Mouse (Mus musculus) embryonic facial prominence, embryonic 11.5 days (tissue): ENCODE measurements around the gene Gnptab. TPM values are rescaled to one million over a fixed set of nuclear protein-coding genes. Genes with fewer than 3 reads are reported as not detected.

Experiments
- ATAC-seq: fragments of 200-750 bp; cut with Nextera tagmentation; replicated peaks from 2 replicates; pipeline ENCODE4 v1.8.0; 2017; ENCODE audit warnings: low read depth; ENCODE audit not compliant: insufficient number of reproducible peaks, low FRiP score, low TSS enrichment
- DNase-seq: peaks from one replicate; pipeline ENCODE4 v3.0.0-alpha.2; 2015; ENCODE audit warnings: low spot score
- H3K27ac ChIP-seq: fragments of 300-500 bp; sonication (generic); replicated peaks from 2 replicates; pipeline ENCODE4 v1.5.1; 2014; ENCODE audit warnings: mild to moderate bottlenecking, low read depth, low read length, control low read depth
- H3K27me3 ChIP-seq: fragments of 300-500 bp; sonication (generic); 2 replicates; pipeline ENCODE4 v1.6.1; 2014; ENCODE audit warnings: mild to moderate bottlenecking, low read length, moderate library complexity, mixed read lengths; ENCODE audit not compliant: control insufficient read depth, insufficient read depth
- H3K36me3 ChIP-seq: fragments of 300-500 bp; sonication (generic); replicated peaks from 2 replicates; pipeline ENCODE4 v1.6.1; 2014; ENCODE audit warnings: low read depth, mild to moderate bottlenecking, low read length, moderate library complexity, mixed read lengths; ENCODE audit not compliant: control insufficient read depth, insufficient read depth
- H3K4me1 ChIP-seq: fragments of 300-500 bp; sonication (generic); 2 replicates; pipeline ENCODE4 v1.6.1; 2014; ENCODE audit warnings: low read length, mixed read lengths; ENCODE audit not compliant: control insufficient read depth, insufficient read depth
- H3K4me2 ChIP-seq: fragments of 300-500 bp; sonication (generic); 2 replicates; pipeline ENCODE4 v1.6.1; 2014; ENCODE audit warnings: low read depth, mild to moderate bottlenecking, control low read depth, low read length, moderate library complexity
- H3K4me3 ChIP-seq: fragments of 300-500 bp; sonication (generic); 2 replicates; pipeline ENCODE4 v1.5.1; 2014; ENCODE audit warnings: low read depth, low read length, control low read depth
- H3K9ac ChIP-seq: fragments of 300-500 bp; sonication (generic); replicated peaks from 2 replicates; pipeline ENCODE4 v1.6.1; 2014; ENCODE audit warnings: mild to moderate bottlenecking, control low read depth, low read length
- H3K9me3 ChIP-seq: fragments of 300-500 bp; sonication (generic); replicated peaks from 2 replicates; pipeline ENCODE4 v1.6.1; 2016; ENCODE audit warnings: mild to moderate bottlenecking, low read length, inconsistent platforms, mixed read lengths; ENCODE audit not compliant: control insufficient read depth
- WGBS: fragments of 180-500 bp; shearing (Covaris S2); extraction: QIAGEN DNeasy Blood & Tissue Kit; methylation state at CpG from one replicate; pipeline ENCODE4 v1.1.7; 2014; 5-methylcytosine and 5-hydroxymethylcytosine counted together
- polyA plus RNA-seq: library from polyadenylated mRNA; unstranded; fragments of >200 nt; fragmentation: Nextera tagmentation; extraction: Ambion mirVana; gene quantifications from 2 replicates; pipeline ENCODE4 v1.2.1, GENCODE M21; 2014

Gnptab gene
- polyA plus RNA-seq, 1 experiment from 2014 or later = 7.6 TPM

- DNase-seq = peak; percentile 29
- Histone ChIP-seq H3K27ac (no peak overlapping the region), H3K4me2 (peak overlapping the region; percentile 96), H3K4me1 (no peaks in the 10 kb centered on the region), H3K27me3 (no peaks in the 10 kb centered on the region), H3K36me3 (no peaks in the 10 kb centered on the region), H3K9ac (peak overlapping the region; percentile 75), H3K4me3 (peak overlapping the region; percentile 75), H3K9me3 (no peaks in the 10 kb centered on the region)
- ATAC-seq = 0 out of 2 replicates have a peak, but pooled peaks have one; percentile 19
- 3% methylated on average over 11 of the region's 11 CpGs for WGBS
Observed at GRCm38 (mm10) chr10:88380002-88380401, 1.1 kb downstream of the Gnptab start.

- H3K27ac ChIP-seq = no peak overlapping the region
- H3K27me3 ChIP-seq = no peaks in the 10 kb centered on the region
- 48% methylated on average over 14 of the region's 14 CpGs for WGBS
- H3K4me2 ChIP-seq = peak overlapping the region; percentile 96
- no peaks in the 10 kb centered on the region for H3K36me3 ChIP-seq
- H3K4me3 ChIP-seq = peak overlapping the region; percentile 75; the same call in 1 of the 2 replicates
- no peaks in the 10 kb centered on the region for H3K4me1 ChIP-seq
- H3K9ac ChIP-seq = no peak overlapping the region
- DNase-seq (peak; percentile 22), ATAC-seq (no peak)
- H3K9me3 ChIP-seq = no peaks in the 10 kb centered on the region
Observed at GRCm38 (mm10) chr10:88380430-88381060, 1.6 kb downstream of the Gnptab start.

- Histone ChIP-seq H3K4me1 (no peaks in the 10 kb centered on the region), H3K27ac (no peak overlapping the region), H3K9ac (no peak overlapping the region), H3K9me3 (no peaks in the 10 kb centered on the region), H3K4me3 (no peak overlapping the region), H3K4me2 (no peak overlapping the region), H3K27me3 (no peaks in the 10 kb centered on the region), H3K36me3 (no peaks in the 10 kb centered on the region)
- ATAC-seq (no peak), DNase-seq (no peak)
- 78% methylated on average over 4 of the region's 4 CpGs for WGBS
Observed at GRCm38 (mm10) chr10:88381286-88381685, 2.4 kb downstream of the Gnptab start.

- H3K27ac ChIP-seq = no peak overlapping the region
- H3K4me3 ChIP-seq = no peak overlapping the region
- H3K4me1 ChIP-seq = no peaks in the 10 kb centered on the region
- H3K36me3 ChIP-seq = no peaks in the 10 kb centered on the region
- 71% methylated on average over 6 of the region's 6 CpGs for WGBS
- H3K9me3 ChIP-seq = no peaks in the 10 kb centered on the region
- H3K4me2 ChIP-seq = no peak overlapping the region
- H3K9ac ChIP-seq = no peak overlapping the region
- ATAC-seq (no peak), DNase-seq (no peak)
- H3K27me3 ChIP-seq = no peaks in the 10 kb centered on the region
Observed at GRCm38 (mm10) chr10:88382009-88382408, 3.1 kb downstream of the Gnptab start.

GRCm38 (mm10) chr10:88383479-88383878, 4.5 kb downstream of the Gnptab start:
- Histone ChIP-seq H3K9me3 (no peaks in the 10 kb centered on the region), H3K36me3 (no peaks in the 10 kb centered on the region)
- WGBS = 71% methylated on average over 4 of the region's 4 CpGs

GRCm38 (mm10) chr10:88384081-88384480, 5.1 kb downstream of the Gnptab start:
- Histone ChIP-seq H3K4me3 (no peak overlapping the region), H3K27ac (no peak overlapping the region), H3K36me3 (no peaks in the 10 kb centered on the region), H3K27me3 (no peaks in the 10 kb centered on the region), H3K9ac (no peak overlapping the region), H3K4me1 (no peaks in the 10 kb centered on the region), H3K4me2 (no peak overlapping the region), H3K9me3 (no peaks in the 10 kb centered on the region)
- 64% methylated on average over 5 of the region's 5 CpGs for WGBS
- DNase-seq (no peak), ATAC-seq (no peak)

More at GRCm38 (mm10) chr10:88383479-88383878, 4.5 kb downstream of the Gnptab start:
- no peak for DNase-seq
- Histone ChIP-seq H3K4me3 (no peak overlapping the region), H3K9ac (no peak overlapping the region), H3K27ac (no peak overlapping the region), H3K4me1 (no peaks in the 10 kb centered on the region), H3K4me2 (no peak overlapping the region), H3K27me3 (no peaks in the 10 kb centered on the region)
- ATAC-seq = no peak

GRCm38 (mm10) chr10:88385290-88385689, 6.4 kb downstream of the Gnptab start:
- Histone ChIP-seq H3K9ac (no peak overlapping the region), H3K4me3 (no peak overlapping the region), H3K27me3 (no peaks in the 10 kb centered on the region), H3K4me2 (no peak overlapping the region), H3K36me3 (no peaks in the 10 kb centered on the region), H3K9me3 (no peaks in the 10 kb centered on the region), H3K27ac (no peak overlapping the region), H3K4me1 (no peaks in the 10 kb centered on the region)
- no peak for DNase-seq
- ATAC-seq = no peak
- WGBS = 87% methylated on average over 11 of the region's 11 CpGs

GRCm38 (mm10) chr10:88385758-88386157, 6.8 kb downstream of the Gnptab start:
- H3K27me3 ChIP-seq = no peaks in the 10 kb centered on the region
- no peak overlapping the region for H3K4me3 ChIP-seq
- H3K9ac ChIP-seq = no peak overlapping the region
- DNase-seq (no peak), ATAC-seq (no peak)
- 77% methylated on average over 6 of the region's 6 CpGs for whole genome bisulfite sequencing
- H3K4me2 ChIP-seq = no peak overlapping the region
- H3K27ac ChIP-seq = no peak overlapping the region
- no peaks in the 10 kb centered on the region for H3K36me3 ChIP-seq
- no peaks in the 10 kb centered on the region for H3K9me3 ChIP-seq
- H3K4me1 ChIP-seq = no peaks in the 10 kb centered on the region
